Mouse (Mus musculus) forelimb bud, embryonic 11.5 days (tissue): Measurements from ENCODE around the gene Guca1b.
"Not testable (repeated sequence)": the region's sequence is repeated elsewhere in the genome, so short reads cannot be mapped to it uniquely, and the experiment has no call there.

Experiments used
- DNase-seq: peaks from one replicate; pipeline ENCODE4 v3.0.0-alpha.2; 2012; ENCODE audit warnings: low read depth, low spot score

Guca1b gene

GRCm38 (mm10) chr17:47409897-47410861, 25.0 kb downstream of the Guca1b start:
- not testable (repeated sequence) for DNase-seq

DNA sequence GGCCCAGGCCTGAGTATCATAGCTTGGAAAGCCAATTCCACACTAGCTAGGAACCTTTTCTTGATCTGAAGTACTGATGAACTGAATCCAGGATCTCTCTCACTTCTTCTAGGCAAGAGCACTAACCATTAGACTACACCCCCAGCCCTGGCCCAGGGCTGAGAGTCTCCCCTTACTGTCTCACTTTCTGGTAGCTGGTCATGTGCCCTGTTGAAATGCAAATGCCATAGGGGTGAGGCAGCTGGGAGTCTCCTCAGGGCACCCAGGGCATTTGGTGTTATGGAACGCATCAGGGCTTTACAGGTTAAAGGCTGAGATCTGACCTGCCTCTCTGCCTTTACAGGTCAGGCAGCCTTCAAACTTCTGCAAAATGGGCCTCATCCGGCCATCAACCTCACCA, 35.0 kb downstream of the Guca1b start:
- no peak for DNase-seq

GRCm38 (mm10) chr17:47421566-47421965, 36.4 kb downstream of the Guca1b start:
- DNase-seq, result no peak

DNA sequence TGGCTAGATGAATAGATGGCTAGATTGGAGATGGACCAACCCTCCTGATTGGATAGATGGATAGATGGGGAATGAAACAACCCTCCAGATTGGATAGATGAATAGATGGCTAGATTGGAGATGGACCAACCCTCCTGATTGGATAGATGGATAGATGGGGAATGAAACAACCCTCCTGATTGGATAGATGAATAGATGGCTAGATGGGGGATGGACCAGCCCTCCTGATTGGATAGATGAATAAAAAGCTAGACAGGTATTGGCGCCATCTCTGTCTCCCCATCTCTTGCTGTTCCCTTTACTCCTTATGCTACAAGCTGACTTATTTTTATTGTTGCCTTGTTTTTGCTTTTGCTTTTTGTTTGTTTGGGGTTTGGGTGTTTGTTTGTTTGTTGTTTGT, 37.4 kb downstream of the Guca1b start:
- not testable (repeated sequence) for DNase-seq

- no peak for DNase-seq
These were observed 39.0 kb downstream of the Guca1b start for GRCm38 (mm10) chr17:47424186-47424585.

- no peak for DNase-seq
These were observed 42.1 kb downstream of the Guca1b start for GRCm38 (mm10) chr17:47427316-47427715.

DNA sequence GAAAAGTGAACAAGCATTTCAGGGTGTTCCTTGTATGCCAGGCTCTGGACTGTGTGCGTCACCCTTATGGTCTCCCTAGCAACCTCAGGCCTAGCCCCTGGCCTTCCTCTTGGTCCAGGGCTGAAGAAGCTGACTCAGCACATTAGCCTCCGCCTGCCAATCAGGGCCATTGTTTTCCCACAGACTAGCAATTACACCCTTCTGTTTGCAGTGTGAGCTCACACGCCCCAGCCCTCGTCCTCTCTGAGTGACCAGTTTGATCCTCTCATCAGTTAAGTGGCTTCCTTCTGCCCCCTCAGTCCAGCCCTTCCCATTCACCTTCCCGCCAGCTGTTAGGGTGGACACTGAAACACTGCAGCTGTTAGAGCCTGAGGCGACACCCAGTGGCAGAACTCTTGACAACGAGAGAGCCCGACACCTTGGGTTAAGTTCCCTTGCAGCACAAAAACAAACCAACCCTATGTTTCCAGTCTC, 43.7 kb downstream of the Guca1b start:
- peak; percentile 44 for DNase-seq

- no peak for DNase-seq
These were observed 45.6 kb downstream of the Guca1b start for GRCm38 (mm10) chr17:47430815-47431214.

- no peak for DNase-seq
These were observed 51.1 kb downstream of the Guca1b start, which contains the start of gene AI661453 for GRCm38 (mm10) chr17:47436156-47436906. Gene AI661453, plus strand, starts transcription at chr17:47436615.

GRCm38 (mm10) chr17:47436907-47437547, 51.8 kb downstream of the Guca1b start, which contains the start of gene 1700001C19Rik:
Gene 1700001C19Rik, minus strand, starts transcription at chr17:47437376.
- no peak for DNase-seq

DNA sequence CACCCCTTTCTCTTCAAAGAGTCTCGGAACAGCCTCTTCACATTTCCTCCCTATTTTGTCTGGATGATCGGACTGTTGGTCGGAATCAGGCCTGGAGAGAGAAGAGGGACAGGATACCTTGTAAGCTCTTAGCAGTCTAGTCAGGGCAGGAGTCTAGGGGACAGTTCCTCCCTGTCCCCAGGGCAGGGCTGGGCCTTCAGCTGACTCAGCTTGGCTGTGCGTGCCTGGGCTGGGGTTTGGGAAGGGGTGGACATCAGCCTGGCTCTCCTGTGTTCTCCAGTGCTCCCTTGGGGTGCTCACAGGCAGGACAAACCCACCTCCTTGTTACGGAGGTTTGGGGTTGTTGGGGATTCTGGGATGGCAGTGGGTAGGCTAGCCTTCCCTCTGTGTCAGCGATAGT, 53.4 kb downstream of the Guca1b start:
- DNase-seq, result no peak

DNA sequence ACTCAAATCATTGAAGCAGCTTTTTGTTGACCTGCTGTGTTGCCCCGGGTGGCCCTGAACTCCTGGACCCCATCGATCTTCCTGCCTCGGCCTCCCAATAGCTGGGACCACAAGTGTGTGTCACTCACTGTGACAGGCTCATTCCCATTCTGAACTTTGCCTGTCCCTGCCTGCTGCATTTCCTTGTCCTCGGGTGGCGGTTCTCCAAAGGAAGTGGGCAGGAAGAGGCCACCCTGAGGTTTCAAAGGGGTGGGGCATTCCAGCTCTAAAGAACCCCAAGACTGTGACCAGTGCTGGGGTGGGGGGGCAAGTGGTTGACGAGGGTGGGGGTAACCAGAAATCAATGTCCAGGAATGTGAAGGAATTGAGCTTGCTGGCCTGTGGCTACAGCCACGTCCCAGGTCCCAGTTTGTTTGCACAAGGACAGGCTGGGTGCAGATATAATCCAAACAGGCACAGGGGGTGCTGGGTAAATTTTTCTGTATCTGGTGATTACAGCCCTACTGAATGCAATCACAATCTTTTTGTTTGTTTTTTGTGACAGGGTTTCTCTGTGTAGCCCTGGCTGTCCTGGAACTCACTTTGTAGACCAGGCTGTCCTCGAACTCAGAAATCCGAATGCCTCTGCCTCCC, 54.3 kb downstream of the Guca1b start:
- no peak for DNase-seq

DNA sequence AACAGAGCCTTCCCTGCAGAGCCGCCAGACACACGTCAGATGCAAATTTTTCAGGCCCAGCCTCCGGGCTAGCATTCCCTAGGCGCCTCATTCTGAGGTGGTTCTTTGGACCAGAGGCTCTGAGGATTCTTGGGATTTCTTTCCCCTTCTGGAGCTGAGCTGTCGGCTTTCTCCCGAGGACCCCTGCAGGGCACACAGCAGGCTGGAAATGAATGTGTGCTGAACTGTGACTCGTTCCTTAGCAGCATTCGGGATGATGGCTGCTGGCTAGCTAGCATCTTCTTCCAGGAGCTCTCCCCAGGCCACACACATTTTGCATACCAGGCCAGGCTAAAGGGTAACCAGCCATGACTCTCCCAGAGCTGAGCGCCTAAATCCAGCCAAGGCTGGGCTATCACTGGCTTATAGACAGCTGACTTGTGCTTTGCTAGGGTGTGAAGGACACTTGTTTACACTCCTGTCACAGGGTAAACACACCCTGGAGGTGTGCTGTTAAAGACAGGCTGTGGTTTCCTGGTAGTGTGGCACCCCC, 55.2 kb downstream of the Guca1b start:
- no peak for DNase-seq

- no peak for DNase-seq
These were observed 56.3 kb downstream of the Guca1b start for GRCm38 (mm10) chr17:47441296-47442051.

GRCm38 (mm10) chr17:47442271-47442670, 57.1 kb downstream of the Guca1b start:
- no peak for DNase-seq
